Mouse (Mus musculus): ENCODE measurements around the gene Lrrc27.

GRCm38 (mm10) chr7:139266431-139266830 lies 53.6 kb downstream of the Lrrc27 start:
- TF ChIP-seq POLR2A (IDR thresholded peaks at IDR 0.05; ENCODE audit: extremely low read depth, insufficient read depth, low read length) (no peak), CTCF (IDR thresholded peaks at IDR 0.05; ENCODE audit: low read depth, low read length) (no peak)

All from liver, adult 2 months (tissue).